Mouse (Mus musculus) spleen, postnatal 36 days (tissue): ENCODE results near the gene Patl2.

Experiments used
- DNase-seq, 2 experiments: peaks; one replicate each; pipeline ENCODE4 v3.0.0; 2022; ENCODE audit warnings: low spot score in 2 of 2, mixed read lengths in 1 of 2

The Patl2 gene

GRCm38 (mm10) chr2:122172188-122172587 lies 13.8 kb downstream of the Patl2 start:
- no peak for DNase-seq

GRCm38 (mm10) chr2:122171292-122171691 lies 14.7 kb downstream of the Patl2 start:
- DNase-seq: no peak

- DNase-seq: no peak
Measured at GRCm38 (mm10) chr2:122164293-122164692, 21.7 kb downstream of the Patl2 start.

GRCm38 (mm10) chr2:122163430-122164195 lies 22.4 kb downstream of the Patl2 start:
- DNase-seq: no peak

- no peak for DNase-seq
Measured at GRCm38 (mm10) chr2:122162529-122162928, 23.5 kb downstream of the Patl2 start.

GRCm38 (mm10) chr2:122161542-122161941 lies 24.4 kb downstream of the Patl2 start:
- no peak for DNase-seq

GRCm38 (mm10) chr2:122160680-122161079 lies 25.3 kb downstream of the Patl2 start, which contains the start of gene Trim69:
Gene Trim69, plus strand, starts transcription at chr2:122160700.
- peak; percentile 71 to 77 for DNase-seq

- no peak for DNase-seq
Measured at GRCm38 (mm10) chr2:122159667-122160066, 26.3 kb downstream of the Patl2 start.

GRCm38 (mm10) chr2:122158362-122158802 lies 27.6 kb downstream of the Patl2 start:
- DNase-seq: no peak

- no peak for DNase-seq
Measured at GRCm38 (mm10) chr2:122157561-122157960, 28.4 kb downstream of the Patl2 start.

- DNase-seq: peak; percentile 36 to 58
Measured at GRCm38 (mm10) chr2:122156051-122156700, 29.8 kb downstream of the Patl2 start.

GRCm38 (mm10) chr2:122155292-122155691 lies 30.7 kb downstream of the Patl2 start:
- no peak for DNase-seq

GRCm38 (mm10) chr2:122154479-122154878 lies 31.5 kb downstream of the Patl2 start:
- DNase-seq: no peak

- DNase-seq: no peak
Measured at GRCm38 (mm10) chr2:122153681-122154365, 32.2 kb downstream of the Patl2 start.

GRCm38 (mm10) chr2:122152850-122153249 lies 33.1 kb downstream of the Patl2 start:
- DNase-seq: no peak

GRCm38 (mm10) chr2:122151221-122151620 lies 34.8 kb downstream of the Patl2 start:
- DNase-seq: no peak

- no peak for DNase-seq
Measured at GRCm38 (mm10) chr2:122149716-122150115, 36.3 kb downstream of the Patl2 start.

GRCm38 (mm10) chr2:122149316-122149715 lies 36.7 kb downstream of the Patl2 start:
- DNase-seq: no peak

GRCm38 (mm10) chr2:122148242-122148917 lies 37.6 kb downstream of the Patl2 start:
- peak; percentile 86 to 88 for DNase-seq

GRCm38 (mm10) chr2:122147508-122148241 lies 38.3 kb downstream of the Patl2 start, which contains the start of gene B2m:
Gene B2m, plus strand, starts transcription at chr2:122147686.
- peak; percentile 94 to 96 for DNase-seq

- DNase-seq: peak; percentile 20 to 53
Measured at GRCm38 (mm10) chr2:122146687-122147086, 39.3 kb downstream of the Patl2 start.
